Mouse (Mus musculus): ENCODE data around the gene Ssxb3.
"Not testable (repeated sequence)": the region's sequence is repeated elsewhere in the genome, so short reads cannot be mapped to it uniquely, and the experiment has no call there.

Gene Ssxb3

DNA sequence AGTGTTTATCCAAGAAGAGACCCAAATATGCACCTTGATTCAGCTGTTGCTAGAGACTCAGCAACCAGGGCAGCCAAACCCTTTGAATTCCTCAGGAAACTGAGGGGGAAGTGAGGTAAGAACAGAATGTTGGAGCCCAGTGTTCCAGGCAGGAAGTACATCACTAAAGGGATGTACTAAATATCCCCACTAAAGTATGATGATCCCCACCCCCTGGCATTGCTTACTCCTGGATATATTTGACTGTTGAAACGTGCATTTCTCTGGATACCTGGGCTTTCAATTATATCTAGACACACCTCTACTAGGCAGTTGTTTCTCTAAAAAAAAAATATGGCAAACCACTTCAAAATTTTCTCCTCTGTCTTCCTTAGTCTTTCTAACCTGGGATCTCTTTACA lies at the start of gene Ssxb3:
Gene Ssxb3 (minus strand): TSS at position 101 of the 400 bp plus-strand sequence.
- DNase-seq (ENCODE audit: low spot score in 2 of 2): not testable (repeated sequence)

DNA sequence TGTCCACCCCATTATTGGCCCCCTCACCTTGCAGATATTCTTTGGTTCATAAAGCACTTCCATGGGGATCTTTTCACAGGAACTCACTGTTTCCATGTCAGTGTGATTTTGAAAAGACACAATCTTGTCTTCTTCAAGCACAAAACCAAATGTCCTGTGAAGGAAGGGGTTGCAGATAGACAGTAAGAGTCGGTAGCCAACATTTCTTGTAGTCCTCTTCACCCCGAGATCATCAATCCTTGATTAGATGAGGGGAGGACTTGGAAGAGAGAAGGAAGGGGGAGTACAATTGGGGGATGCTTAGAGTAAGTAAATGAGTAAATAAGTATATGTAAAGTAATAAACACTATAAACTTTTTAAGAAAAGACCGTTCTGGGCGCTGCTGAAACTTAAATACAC lies 43.5 kb downstream of the Ssxb3 start, which contains the start of gene Ssxb6:
Gene Ssxb6 (minus strand): TSS at position 101 of the 400 bp plus-strand sequence.
- DNase-seq (ENCODE audit: low spot score in 2 of 2): not testable (repeated sequence)

All from urinary bladder, postnatal 4 days (tissue).